Mouse (Mus musculus) adrenal gland, postnatal 25 days (tissue): Measurements from ENCODE around the gene Gm42957. TPM values are rescaled to one million over a fixed set of nuclear protein-coding genes. Genes with fewer than 3 reads are reported as not detected.

Experiments used
- total RNA-seq: library from RNA; stranded (reverse); gene quantifications from 2 replicates; pipeline ENCODE4 v1.2.3, GENCODE M21; 2021

Gm42957 gene
- total RNA-seq, 1 experiment from 2014 or later, result 0.55 TPM

Other genes with a start within 250 kb of the Gm42957 start
- not detected in 2 replicates for gene BC107364, start 183.2 kb upstream of the Gm42957 start, total RNA-seq
- gene Hfe2, start 110.3 kb upstream of the Gm42957 start, total RNA-seq, result not detected in 2 replicates
- gene Txnip, start 77.5 kb upstream of the Gm42957 start, total RNA-seq, result 421 and 586 TPM in 2 replicates
- gene Gm16253, start 58.5 kb upstream of the Gm42957 start, total RNA-seq, result not detected in 2 replicates
- 37.7 and 44.9 TPM in 2 replicates for gene Polr3gl, start 41.3 kb upstream of the Gm42957 start, total RNA-seq
- 0.71 and 0.97 TPM in 2 replicates for gene Ankrd34a, start 38.8 kb upstream of the Gm42957 start, total RNA-seq
- 32.9 and 50.0 TPM in 2 replicates for gene Lix1l, start 34.3 kb upstream of the Gm42957 start, total RNA-seq
- 72.9 and 97.5 TPM in 2 replicates for gene Rbm8a, start 5.5 kb upstream of the Gm42957 start, total RNA-seq
- gene Pex11b, start 98 bp upstream of the Gm42957 start, total RNA-seq, result 41.6 and 58.7 TPM in 2 replicates
- gene Itga10, start 10.1 kb downstream of the Gm42957 start, total RNA-seq, result 1.9 and 2.0 TPM in 2 replicates
- 2.3 and 3.2 TPM in 2 replicates for gene Ankrd35, start 34.7 kb downstream of the Gm42957 start, total RNA-seq
- 27.6 and 33.1 TPM in 2 replicates for gene Pias3, start 60.9 kb downstream of the Gm42957 start, total RNA-seq
- gene Nudt17, start 73.1 kb downstream of the Gm42957 start, total RNA-seq, result 0.67 TPM in 1 of 2 replicates, not detected in the other
- 27.5 and 32.4 TPM in 2 replicates for gene Polr3c, start 92.2 kb downstream of the Gm42957 start, total RNA-seq
- gene Rnf115, start 92.2 kb downstream of the Gm42957 start, total RNA-seq, result 36.7 and 37.2 TPM in 2 replicates
- gene Pdzk1, start 193.8 kb downstream of the Gm42957 start, total RNA-seq, result 1.00 TPM in 1 of 2 replicates, not detected in the other
- gene Cd160, start 193.9 kb downstream of the Gm42957 start, total RNA-seq, result not detected in 2 replicates